Mouse (Mus musculus): ENCODE measurements around the gene Gm42669. TPM values are rescaled to one million over a fixed set of nuclear protein-coding genes. Genes with fewer than 3 reads are reported as not detected.

Gm42669 gene
- polyA plus RNA-seq, 1 experiment = not detected

GRCm38 (mm10) chr5:107547955-107548354 lies 40.5 kb downstream of the Gm42669 start:
- H3K4me1 ChIP-seq (ENCODE audit: control insufficient read depth, insufficient read depth, low read length) = no peaks in the 10 kb centered on the region
- no peak overlapping the region for H3K27ac ChIP-seq (ENCODE audit: insufficient read depth, low read depth, low read length)
- H3K4me3 ChIP-seq (ENCODE audit: insufficient read depth, low read length) = no peak overlapping the region
- TF ChIP-seq CTCF (IDR thresholded peaks at IDR 0.05; ENCODE audit: low read depth, low read length) (no peak), POLR2A (IDR thresholded peaks at IDR 0.05; ENCODE audit: borderline replicate concordance, low read depth, low read length) (no peak)

DNA sequence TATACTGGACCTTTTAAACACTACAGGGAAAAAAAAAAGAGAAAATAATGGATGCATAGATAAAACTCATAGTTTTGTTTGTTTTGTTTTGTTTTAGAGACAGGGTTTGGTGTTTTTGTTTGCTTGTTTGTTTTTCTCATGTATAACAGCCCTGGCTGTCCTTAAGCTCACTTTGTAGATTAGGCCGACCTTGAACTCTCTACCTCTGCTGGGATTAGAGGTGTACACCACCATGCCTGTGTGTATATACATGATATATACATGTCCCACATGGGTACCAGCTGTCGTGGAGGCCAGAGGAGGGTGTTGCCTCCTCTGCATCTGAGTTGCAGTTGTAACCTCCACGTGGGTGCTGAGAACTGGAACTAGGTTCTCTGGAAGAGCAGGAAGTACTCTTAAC lies 41.0 kb downstream of the Gm42669 start:
- Histone ChIP-seq H3K27ac (ENCODE audit: insufficient read depth, low read depth, low read length) (no peak overlapping the region), H3K4me1 (ENCODE audit: control insufficient read depth, insufficient read depth, low read length) (no peaks in the 10 kb centered on the region), H3K4me3 (ENCODE audit: insufficient read depth, low read length) (no peak overlapping the region)
- TF ChIP-seq CTCF (IDR thresholded peaks at IDR 0.05; ENCODE audit: low read depth, low read length) (no peak), POLR2A (IDR thresholded peaks at IDR 0.05; ENCODE audit: borderline replicate concordance, low read depth, low read length) (no peak)

GRCm38 (mm10) chr5:107554336-107554735 lies 46.9 kb downstream of the Gm42669 start:
- H3K27ac ChIP-seq (ENCODE audit: insufficient read depth, low read depth, low read length) = no peak overlapping the region
- H3K4me1 ChIP-seq (ENCODE audit: control insufficient read depth, insufficient read depth, low read length) = no peaks in the 10 kb centered on the region
- no peak overlapping the region for H3K4me3 ChIP-seq (ENCODE audit: insufficient read depth, low read length)
- no peak for TF ChIP-seq POLR2A (IDR thresholded peaks at IDR 0.05; ENCODE audit: borderline replicate concordance, low read depth, low read length)
- TF ChIP-seq CTCF (IDR thresholded peaks at IDR 0.05; ENCODE audit: low read depth, low read length) = no peak

DNA sequence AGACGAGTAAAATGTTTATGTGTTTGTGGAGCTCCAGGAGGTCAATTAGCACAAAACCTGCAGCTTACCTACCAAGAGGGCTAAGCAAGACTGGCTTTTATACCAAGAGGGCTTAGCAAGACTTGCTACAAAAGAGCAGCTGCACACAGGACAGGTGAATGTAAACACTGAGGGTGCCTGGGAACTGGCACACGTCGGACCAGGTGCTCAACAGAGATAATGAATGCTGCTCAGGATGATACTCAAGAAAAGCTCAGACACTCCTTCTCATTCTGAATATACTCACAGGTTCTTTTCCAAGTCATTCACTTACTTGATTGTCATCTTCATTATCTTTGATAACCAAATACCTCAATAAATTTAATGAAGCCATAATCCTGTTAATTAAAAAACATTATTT lies 49.5 kb downstream of the Gm42669 start:
- Histone ChIP-seq H3K4me3 (ENCODE audit: insufficient read depth, low read length) (no peak overlapping the region), H3K27ac (ENCODE audit: insufficient read depth, low read depth, low read length) (no peak overlapping the region), H3K4me1 (ENCODE audit: control insufficient read depth, insufficient read depth, low read length) (no peaks in the 10 kb centered on the region)
- TF ChIP-seq POLR2A (IDR thresholded peaks at IDR 0.05; ENCODE audit: borderline replicate concordance, low read depth, low read length) (no peak), CTCF (IDR thresholded peaks at IDR 0.05; ENCODE audit: low read depth, low read length) (no peak)

DNA sequence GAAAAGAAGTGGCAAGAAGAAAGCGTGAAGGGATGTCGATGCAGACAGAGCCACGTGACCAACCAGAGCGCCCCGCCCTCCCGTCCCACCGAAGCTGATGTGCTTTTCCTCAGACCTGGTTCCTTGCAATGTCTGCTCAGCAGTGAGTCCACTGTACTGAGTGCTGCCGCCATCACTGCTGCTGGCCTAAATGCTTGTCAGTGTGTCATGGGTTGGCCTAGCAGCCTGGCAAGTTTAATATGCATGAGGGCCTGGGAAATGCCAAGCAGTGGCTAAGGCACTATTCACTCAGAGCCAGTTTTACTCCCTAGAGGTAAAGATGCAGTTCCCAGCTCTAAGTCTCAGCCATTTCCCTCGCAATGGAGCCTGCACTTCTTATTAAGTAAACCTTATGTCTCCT lies 61.7 kb downstream of the Gm42669 start:
- no peaks in the 10 kb centered on the region for H3K4me1 ChIP-seq (ENCODE audit: control insufficient read depth, insufficient read depth, low read length)
- H3K4me3 ChIP-seq (ENCODE audit: insufficient read depth, low read length) = no peak overlapping the region
- TF ChIP-seq CTCF (IDR thresholded peaks at IDR 0.05; ENCODE audit: low read depth, low read length) = no peak
- TF ChIP-seq POLR2A (IDR thresholded peaks at IDR 0.05; ENCODE audit: borderline replicate concordance, low read depth, low read length) = no peak

DNA sequence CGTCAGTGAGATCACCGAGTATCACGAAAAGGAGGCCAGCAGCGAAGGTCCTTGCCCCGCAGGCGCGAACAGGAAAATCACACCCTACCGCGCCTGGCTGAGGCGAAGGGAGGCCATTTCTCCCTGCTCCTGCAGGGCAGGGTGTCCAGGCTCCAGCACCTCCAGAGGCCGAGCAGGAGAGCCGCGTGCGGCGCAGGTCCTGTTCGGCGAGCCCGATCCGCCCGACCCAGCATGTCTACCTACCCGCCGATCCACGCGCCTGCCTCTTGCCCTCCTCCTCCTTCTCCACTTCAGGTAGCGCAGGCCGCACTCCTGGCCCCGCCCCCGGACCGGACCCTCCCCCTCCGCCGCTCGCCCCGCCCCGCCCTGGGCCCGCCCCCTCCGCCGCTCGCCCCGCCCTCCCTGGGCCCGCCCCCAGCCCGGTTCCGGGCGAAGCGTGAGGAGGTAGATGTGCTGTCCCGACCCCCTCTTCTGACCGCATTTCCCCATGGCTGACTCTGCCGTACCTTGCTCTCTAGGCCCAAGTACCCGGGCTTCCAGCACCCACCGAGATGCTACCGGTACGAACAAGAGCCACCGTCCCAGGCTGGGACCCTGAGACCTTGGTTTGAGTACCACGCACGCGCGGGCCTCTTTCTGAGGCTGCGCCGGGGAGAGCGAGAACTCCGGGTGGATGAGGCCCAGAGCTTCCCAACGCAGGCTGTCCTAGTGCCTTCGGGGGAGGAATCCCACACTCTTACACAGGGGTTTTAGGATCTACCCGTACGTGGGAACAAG lies 90.1 kb downstream of the Gm42669 start, which contains the start of the genes Rpap2 and Glmn:
Gene Rpap2, plus strand, starts transcription at position 73 of the 777 bp plus-strand sequence.
Gene Glmn, minus strand, starts transcription at position 588 of the 777 bp plus-strand sequence.
- peaks cover 12% of the 10 kb centered on the region for H3K4me1 ChIP-seq (ENCODE audit: control insufficient read depth, insufficient read depth, low read length)
- peak within 1 kb of the TSS; percentile 100 for H3K4me3 ChIP-seq (ENCODE audit: insufficient read depth, low read length)
- H3K27ac ChIP-seq (ENCODE audit: insufficient read depth, low read depth, low read length) = peak within 1 kb of the TSS; percentile 84
- TF ChIP-seq POLR2A (IDR thresholded peaks at IDR 0.05; ENCODE audit: borderline replicate concordance, low read depth, low read length) (no peak), CTCF (IDR thresholded peaks at IDR 0.05; ENCODE audit: low read depth, low read length) (no peak; the same call in 1 of the 2 replicates)

More for the DNA sequence above, 61.7 kb downstream of the Gm42669 start:
- no peak overlapping the region for H3K27ac ChIP-seq (ENCODE audit: insufficient read depth, low read depth, low read length)

DNA sequence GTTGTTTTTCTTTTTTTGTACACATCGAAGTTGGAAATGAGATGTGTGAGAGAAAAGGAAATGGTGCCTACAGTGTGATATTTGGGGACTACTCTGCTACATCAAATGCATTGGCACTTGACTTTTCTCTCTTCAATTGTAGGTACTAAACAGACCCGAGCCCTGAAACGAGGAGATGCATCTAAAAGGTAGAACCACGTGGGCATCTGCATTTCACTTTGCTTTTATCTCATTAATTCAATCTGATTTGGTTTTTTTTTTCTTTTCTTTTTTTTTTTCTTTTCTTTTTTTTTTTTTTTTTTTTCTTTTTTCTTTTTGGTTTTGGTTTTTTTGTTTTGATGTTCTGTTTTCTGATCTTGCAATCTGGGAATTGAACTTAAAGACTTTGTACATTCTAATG lies 91.0 kb downstream of the Gm42669 start:
- TF ChIP-seq POLR2A (IDR thresholded peaks at IDR 0.05; ENCODE audit: borderline replicate concordance, low read depth, low read length) = no peak
- no peak for TF ChIP-seq CTCF (IDR thresholded peaks at IDR 0.05; ENCODE audit: low read depth, low read length)
- peak overlapping the region; percentile 100 for H3K4me3 ChIP-seq (ENCODE audit: insufficient read depth, low read length)
- peaks cover 13% of the 10 kb centered on the region for H3K4me1 ChIP-seq (ENCODE audit: control insufficient read depth, insufficient read depth, low read length)
- H3K27ac ChIP-seq (ENCODE audit: insufficient read depth, low read depth, low read length) = no peak overlapping the region

GRCm38 (mm10) chr5:107611224-107611623 lies 103.8 kb downstream of the Gm42669 start:
- Histone ChIP-seq H3K4me1 (ENCODE audit: control insufficient read depth, insufficient read depth, low read length) (peaks cover 6% of the 10 kb centered on the region), H3K27ac (ENCODE audit: insufficient read depth, low read depth, low read length) (no peak overlapping the region), H3K4me3 (ENCODE audit: insufficient read depth, low read length) (no peak overlapping the region)
- TF ChIP-seq POLR2A (IDR thresholded peaks at IDR 0.05; ENCODE audit: borderline replicate concordance, low read depth, low read length) (no peak), CTCF (IDR thresholded peaks at IDR 0.05; ENCODE audit: low read depth, low read length) (no peak)

GRCm38 (mm10) chr5:107617986-107618385 lies 110.6 kb downstream of the Gm42669 start:
- no peaks in the 10 kb centered on the region for H3K4me1 ChIP-seq (ENCODE audit: control insufficient read depth, insufficient read depth, low read length)
- TF ChIP-seq POLR2A (IDR thresholded peaks at IDR 0.05; ENCODE audit: borderline replicate concordance, low read depth, low read length) (no peak), CTCF (IDR thresholded peaks at IDR 0.05; ENCODE audit: low read depth, low read length) (no peak)
- H3K4me3 ChIP-seq (ENCODE audit: insufficient read depth, low read length) = no peak overlapping the region
- no peak overlapping the region for H3K27ac ChIP-seq (ENCODE audit: insufficient read depth, low read depth, low read length)

DNA sequence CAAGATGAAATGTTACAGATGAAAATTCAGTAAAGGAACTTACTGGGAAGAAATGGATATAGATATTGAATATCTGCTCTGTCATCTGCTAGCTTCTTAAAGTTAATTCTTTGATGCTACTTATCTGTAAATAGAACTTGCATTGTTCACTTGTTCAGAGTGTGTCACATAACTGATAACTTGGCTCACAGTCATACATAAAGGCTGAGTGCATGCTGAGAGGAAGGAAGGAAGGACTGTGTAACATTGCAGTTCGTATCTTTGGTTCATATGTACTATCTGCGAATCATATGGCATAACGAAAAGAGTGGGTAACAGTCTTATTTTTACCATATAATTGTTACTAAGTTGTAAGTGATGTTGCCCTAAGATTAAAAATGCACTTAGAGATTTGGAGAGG lies 113.9 kb downstream of the Gm42669 start:
- no peaks in the 10 kb centered on the region for H3K4me1 ChIP-seq (ENCODE audit: control insufficient read depth, insufficient read depth, low read length)
- TF ChIP-seq CTCF (IDR thresholded peaks at IDR 0.05; ENCODE audit: low read depth, low read length) = no peak
- no peak for TF ChIP-seq POLR2A (IDR thresholded peaks at IDR 0.05; ENCODE audit: borderline replicate concordance, low read depth, low read length)
- no peak overlapping the region for H3K27ac ChIP-seq (ENCODE audit: insufficient read depth, low read depth, low read length)
- H3K4me3 ChIP-seq (ENCODE audit: insufficient read depth, low read length) = no peak overlapping the region

Other genes starting within 250 kb of the Gm42669 start
- gene Tgfbr3, start 218.0 kb upstream of the Gm42669 start, polyA plus RNA-seq (2012; ENCODE audit: insufficient read depth, insufficient read length, missing spikeins) = 0.51 and 1.1 TPM in 2 replicates
- 1.6 and 1.8 TPM in 2 replicates for gene Brdt, start 176.5 kb upstream of the Gm42669 start, polyA plus RNA-seq (2012; ENCODE audit: insufficient read depth, insufficient read length, missing spikeins)
- gene Ephx4, start 104.9 kb upstream of the Gm42669 start, polyA plus RNA-seq (2012; ENCODE audit: insufficient read depth, insufficient read length, missing spikeins) = not detected in 2 replicates
- not detected in 2 replicates for gene Lpcat2b, start 76.1 kb upstream of the Gm42669 start, polyA plus RNA-seq (2012; ENCODE audit: insufficient read depth, insufficient read length, missing spikeins)
- gene Btbd8, start 69.6 kb upstream of the Gm42669 start, polyA plus RNA-seq (2012; ENCODE audit: insufficient read depth, insufficient read length, missing spikeins) = 2.5 and 3.8 TPM in 2 replicates
- not detected in 2 replicates for gene 1700028K03Rik, start 27.1 kb downstream of the Gm42669 start, polyA plus RNA-seq (2012; ENCODE audit: insufficient read depth, insufficient read length, missing spikeins)
- 11.2 and 11.7 TPM in 2 replicates for gene Rpap2, start 89.8 kb downstream of the Gm42669 start, polyA plus RNA-seq (2012; ENCODE audit: insufficient read depth, insufficient read length, missing spikeins)
- 11.1 and 13.9 TPM in 2 replicates for gene Glmn, start 90.3 kb downstream of the Gm42669 start, polyA plus RNA-seq (2012; ENCODE audit: insufficient read depth, insufficient read length, missing spikeins)
- not detected in 2 replicates for gene Gfi1, start 218.4 kb downstream of the Gm42669 start, polyA plus RNA-seq (2012; ENCODE audit: insufficient read depth, insufficient read length, missing spikeins)

All from bone marrow macrophage, adult 2 months (primary cell).